Mouse (Mus musculus) C2C12 (cell line): ENCODE measurements around the gene Wdr17. TPM values are rescaled to one million over a fixed set of nuclear protein-coding genes. Genes with fewer than 3 reads are reported as not detected.

ENCODE experiments used
- H3K27me3 ChIP-seq: one replicate; pipeline ENCODE4 v1.6.1; 2011; ENCODE audit not compliant: control insufficient read depth, insufficient read depth, insufficient read length
- H3K36me3 ChIP-seq: one replicate; pipeline ENCODE4 v1.6.1; 2011; ENCODE audit not compliant: control insufficient read depth, insufficient read depth
- H3K4me3 ChIP-seq: one replicate; pipeline ENCODE4 v1.5.1; 2011; ENCODE audit warnings: mild to moderate bottlenecking, control low read depth; ENCODE audit not compliant: poor library complexity, insufficient read depth, severe bottlenecking
- H3K79me2 ChIP-seq: one replicate; pipeline ENCODE4 v1.6.1; 2011; ENCODE audit not compliant: control insufficient read depth, insufficient read depth
- H3K79me3 ChIP-seq: one replicate; pipeline ENCODE4 v1.6.1; 2011; ENCODE audit warnings: low read depth, control low read depth
- H3ac ChIP-seq: one replicate; pipeline ENCODE3; 2011; ENCODE audit warnings: low read depth; ENCODE audit not compliant: control insufficient read depth, insufficient read length
- CEBPB ChIP-seq: IDR thresholded peaks from one replicate; pipeline ENCODE4 v1.6.1; 2011; ENCODE audit warnings: low read depth, mild to moderate bottlenecking, control low read depth, moderate library complexity
- CTCF ChIP-seq: IDR thresholded peaks from one replicate; pipeline ENCODE4 v1.5.1; 2011; ENCODE audit not compliant: control insufficient read depth, insufficient read depth, insufficient read length
- FOSL1 ChIP-seq: IDR thresholded peaks from one replicate; pipeline ENCODE4 v1.8.0; 2011; ENCODE audit warnings: mild to moderate bottlenecking, low read length; ENCODE audit not compliant: poor library complexity, insufficient read depth, severe bottlenecking
- MAX ChIP-seq: IDR thresholded peaks from one replicate; pipeline ENCODE4 v1.6.1; 2011; ENCODE audit warnings: mild to moderate bottlenecking, control low read depth
- MYOD1 ChIP-seq: IDR thresholded peaks from one replicate; pipeline ENCODE4 v1.6.1; 2011; ENCODE audit warnings: low read depth; ENCODE audit not compliant: control insufficient read depth, insufficient read length
- MYOG ChIP-seq: IDR thresholded peaks from one replicate; pipeline ENCODE4 v1.6.1; 2011; ENCODE audit not compliant: control insufficient read depth, insufficient read length; ENCODE audit errors: extremely low read depth
- USF1 ChIP-seq: IDR thresholded peaks from one replicate; pipeline ENCODE4 v1.6.1; 2011; ENCODE audit warnings: low read depth, mild to moderate bottlenecking, control low read depth, moderate library complexity
- polyA plus RNA-seq: library from polyadenylated mRNA; unstranded; fragments of >200 nt; fragmentation: generic; extraction: Trizol; gene quantifications from one replicate; pipeline ENCODE4 v1.2.1, GENCODE M21; 2012; ENCODE audit warnings: missing spikeins

Wdr17 gene
- polyA plus RNA-seq, 1 experiment = not detected

DNA sequence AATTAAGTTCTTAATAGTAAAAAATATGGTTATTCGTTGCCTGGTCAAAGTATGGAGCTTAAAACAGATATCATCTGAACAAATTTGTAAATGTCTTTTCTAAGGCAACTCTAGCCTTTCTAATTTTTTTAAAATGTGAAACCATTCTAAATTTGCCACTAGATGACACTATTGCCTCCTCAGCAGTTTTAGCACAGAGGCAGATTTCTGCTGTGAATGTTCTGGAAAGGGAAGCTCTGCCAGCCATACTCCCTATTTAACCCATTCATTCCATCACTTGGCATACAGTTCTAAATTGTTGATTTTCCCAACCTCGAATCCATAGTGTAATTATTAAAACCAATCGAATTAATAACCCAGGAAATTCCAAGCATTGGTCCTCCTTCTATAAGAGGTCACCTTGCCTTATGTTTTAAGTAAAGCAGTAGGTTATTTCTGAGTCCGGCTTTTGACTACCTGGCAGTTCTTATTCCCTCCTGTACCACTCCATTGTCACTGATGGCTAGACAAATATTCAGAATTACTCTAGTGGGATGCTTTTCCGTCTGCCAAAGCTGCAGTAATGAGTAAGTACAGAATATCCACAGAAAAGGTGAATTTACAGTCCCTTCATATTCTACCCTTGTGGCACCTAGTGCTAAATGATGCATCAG lies 150.2 kb downstream of the Wdr17 start:
- no peaks in the 10 kb centered on the region for H3K36me3 ChIP-seq

DNA sequence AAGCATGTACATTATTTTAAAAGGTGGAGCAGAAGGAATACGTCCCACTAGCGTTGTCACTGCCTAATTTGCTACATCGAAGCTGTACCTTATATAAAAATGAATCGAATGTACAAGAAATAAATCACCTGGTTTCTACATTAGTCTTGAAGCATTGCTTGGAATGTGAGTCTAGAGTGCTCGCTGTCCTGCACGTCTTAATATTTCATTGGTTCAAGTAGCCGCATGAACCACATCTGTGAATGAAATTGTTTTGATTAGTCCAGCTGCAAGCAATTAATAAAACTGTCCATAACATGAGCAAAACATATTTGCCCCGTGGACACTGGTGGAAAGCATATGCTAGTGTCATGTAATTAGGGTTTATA lies 162.3 kb downstream of the Wdr17 start:
- Histone ChIP-seq H3K4me3 (no peak overlapping the region), H3K79me3 (no peaks in the 10 kb centered on the region), H3K79me2 (no peaks in the 10 kb centered on the region), H3K36me3 (no peaks in the 10 kb centered on the region), H3K27me3 (no peaks in the 10 kb centered on the region), H3ac (no peak overlapping the region)
- TF ChIP-seq FOSL1 (no peak), MAX (no peak), USF1 (no peak), CTCF (no peak), MYOD1 (no peak), CEBPB (no peak), MYOG (no peak)

More for the DNA sequence above, 150.2 kb downstream of the Wdr17 start:
- no peak for TF ChIP-seq MAX
- no peak for TF ChIP-seq USF1
- no peak for TF ChIP-seq MYOD1
- no peak for TF ChIP-seq FOSL1
- no peak for TF ChIP-seq CEBPB
- TF ChIP-seq MYOG = no peak
- no peak for TF ChIP-seq CTCF
- Histone ChIP-seq H3K79me3 (no peaks in the 10 kb centered on the region), H3ac (no peak overlapping the region), H3K4me3 (no peak overlapping the region), H3K27me3 (no peaks in the 10 kb centered on the region), H3K79me2 (no peaks in the 10 kb centered on the region)

DNA sequence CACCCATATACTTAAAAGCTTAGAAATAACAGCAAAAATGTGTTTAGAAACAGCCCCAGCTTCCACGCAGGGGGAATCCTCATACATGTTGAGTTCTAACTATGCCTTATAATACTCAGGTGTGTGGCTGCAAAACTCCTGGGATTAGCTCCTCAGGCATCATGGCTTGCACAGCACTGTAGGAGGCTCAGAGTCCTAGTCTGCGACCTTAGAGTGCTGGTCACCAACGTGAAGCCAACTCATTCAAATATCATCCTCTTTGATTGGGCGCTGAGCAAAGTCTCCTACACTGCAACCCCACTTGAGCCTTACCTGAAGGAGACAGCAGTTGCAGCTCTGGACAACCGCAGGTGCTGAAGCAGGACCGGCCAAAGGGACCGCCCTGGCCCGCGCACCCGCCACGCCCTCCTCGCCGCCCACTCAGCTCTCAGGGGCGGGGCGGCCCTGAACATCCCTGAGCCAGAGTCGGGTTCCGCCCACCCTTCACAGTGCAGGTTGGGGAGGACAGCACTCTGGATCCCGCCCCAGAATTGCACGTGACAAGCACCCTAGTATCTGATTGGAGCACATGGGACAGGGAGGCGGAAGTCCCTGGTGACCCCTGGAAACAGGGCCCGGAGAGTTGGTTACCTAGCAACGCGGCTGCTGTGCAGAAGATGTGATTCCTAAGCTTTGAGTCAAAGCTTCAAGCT lies 162.9 kb downstream of the Wdr17 start:
- TF ChIP-seq CTCF (no peak), USF1 (peak; percentile 33)
- Histone ChIP-seq H3K79me3 (no peaks in the 10 kb centered on the region), H3K79me2 (no peaks in the 10 kb centered on the region), H3K4me3 (no peak overlapping the region), H3K27me3 (no peaks in the 10 kb centered on the region), H3ac (no peak overlapping the region), H3K36me3 (no peaks in the 10 kb centered on the region)

GRCm38 (mm10) chr8:54718515-54718914 lies 168.5 kb downstream of the Wdr17 start:
- Histone ChIP-seq H3K79me3 (no peaks in the 10 kb centered on the region), H3ac (no peak overlapping the region), H3K79me2 (no peaks in the 10 kb centered on the region), H3K4me3 (no peak overlapping the region), H3K36me3 (no peaks in the 10 kb centered on the region), H3K27me3 (no peaks in the 10 kb centered on the region)
- no peak for TF ChIP-seq MYOD1
- no peak for TF ChIP-seq FOSL1
- TF ChIP-seq CEBPB = no peak
- no peak for TF ChIP-seq MYOG
- TF ChIP-seq MAX = no peak
- TF ChIP-seq USF1 = no peak
- no peak for TF ChIP-seq CTCF

GRCm38 (mm10) chr8:54705743-54706142 lies 181.2 kb downstream of the Wdr17 start:
- no peak for TF ChIP-seq CEBPB
- no peaks in the 10 kb centered on the region for H3K27me3 ChIP-seq
- no peaks in the 10 kb centered on the region for H3K79me3 ChIP-seq
- H3K79me2 ChIP-seq = no peaks in the 10 kb centered on the region
- H3ac ChIP-seq = no peak overlapping the region
- no peak overlapping the region for H3K4me3 ChIP-seq
- no peaks in the 10 kb centered on the region for H3K36me3 ChIP-seq

- TF ChIP-seq MYOD1 (no peak), CTCF (no peak), FOSL1 (no peak), USF1 (no peak), MAX (no peak), MYOG (no peak), CEBPB (no peak)
- no peak overlapping the region for H3K4me3 ChIP-seq
These were observed 215.2 kb downstream of the Wdr17 start for GRCm38 (mm10) chr8:54671806-54672205.

More at GRCm38 (mm10) chr8:54671806-54672205, 215.2 kb downstream of the Wdr17 start:
- no peaks in the 10 kb centered on the region for H3K27me3 ChIP-seq
- no peaks in the 10 kb centered on the region for H3K36me3 ChIP-seq
- H3K79me2 ChIP-seq = no peaks in the 10 kb centered on the region
- no peaks in the 10 kb centered on the region for H3K79me3 ChIP-seq
- H3ac ChIP-seq = no peak overlapping the region
